Mouse (Mus musculus) sigmoid colon, adult 10 weeks (tissue): ENCODE data around the gene Usp8. TPM values are rescaled to one million over a fixed set of nuclear protein-coding genes. Genes with fewer than 3 reads are reported as not detected.

Source experiments
- polyA plus RNA-seq: library from polyadenylated mRNA; stranded (reverse); fragments of 350-450 nt; fragmentation: Illumina TruSeq; extraction: RNeasy Lipid Tissue Mini Kit (QIAGEN cat#74804); gene quantifications from one replicate; pipeline ENCODE4 v1.2.3, GENCODE M21; 2014; ENCODE audit warnings: low read depth, low replicate concordance

Usp8 gene
- polyA plus RNA-seq = 85.3 TPM

GRCm38 (mm10) chr2:126706759-126707437, at the start of gene Usp8:
Usp8 (plus strand) TSS chr2:126707328.

GRCm38 (mm10) chr2:126676122-126676515, 31.0 kb upstream of the Usp8 start, which contains the start of gene Gabpb1:
Gabpb1 (minus strand) TSS chr2:126676337.

GRCm38 (mm10) chr2:126783370-126783769, 76.2 kb downstream of the Usp8 start, which contains the start of gene Usp50:
Usp50 (minus strand) TSS chr2:126783470.

Other genes with a start within 250 kb of the Usp8 start
- 0.98 TPM for gene Atp8b4, start 206.7 kb upstream of the Usp8 start, polyA plus RNA-seq
- 4.3 TPM for gene Slc27a2, start 154.9 kb upstream of the Usp8 start, polyA plus RNA-seq
- 0.19 TPM for gene Hdc, start 88.0 kb upstream of the Usp8 start, polyA plus RNA-seq
- gene Gabpb1, start 31.0 kb upstream of the Usp8 start, polyA plus RNA-seq = 35.4 TPM
- not detected for gene Usp50, start 76.1 kb downstream of the Usp8 start, polyA plus RNA-seq
- 200 TPM for gene Trpm7, start 168.9 kb downstream of the Usp8 start, polyA plus RNA-seq
- gene Sppl2a, start 225.9 kb downstream of the Usp8 start, polyA plus RNA-seq = 413 TPM